Mouse (Mus musculus): ENCODE measurements around the gene Luc7l3.

Gene Luc7l3

GRCm38 (mm10) chr11:94265134-94265785, 56.5 kb downstream of the Luc7l3 start:
- intact Hi-C loops (cut with DNase I) = no loop called here

- intact Hi-C loops (cut with DNase I) = no loop called here
Measured at GRCm38 (mm10) chr11:94261585-94262370, 60.0 kb downstream of the Luc7l3 start.

- intact Hi-C loops (cut with DNase I) = no loop called here
Measured at GRCm38 (mm10) chr11:94259814-94260213, 62.0 kb downstream of the Luc7l3 start.

DNA sequence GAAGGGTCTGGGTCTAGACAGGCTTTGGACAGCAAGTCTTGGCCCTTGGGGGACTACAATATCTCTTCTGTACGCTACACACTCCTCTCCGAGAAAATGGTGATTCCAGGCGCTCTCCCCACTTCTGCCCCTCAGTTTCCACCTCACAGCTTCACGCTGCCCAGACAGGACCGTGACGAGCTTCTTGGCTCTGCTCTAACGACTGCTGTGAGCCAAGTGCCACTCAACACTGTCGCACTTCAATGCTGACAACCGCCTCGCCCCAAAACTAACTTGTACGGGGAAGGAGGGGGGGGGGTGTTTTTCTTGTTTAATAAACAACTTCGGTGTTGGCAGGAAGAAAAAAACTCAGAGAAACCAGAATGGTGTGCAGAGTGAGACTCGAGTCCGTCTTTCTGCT, 63.8 kb downstream of the Luc7l3 start:
- intact Hi-C loops (cut with DNase I) = no loop called here

GRCm38 (mm10) chr11:94255733-94256132, 66.1 kb downstream of the Luc7l3 start:
- intact Hi-C loops (cut with DNase I) = no loop called here

- intact Hi-C loops (cut with DNase I) = no loop called here
Measured at GRCm38 (mm10) chr11:94253691-94254090, 68.1 kb downstream of the Luc7l3 start.

DNA sequence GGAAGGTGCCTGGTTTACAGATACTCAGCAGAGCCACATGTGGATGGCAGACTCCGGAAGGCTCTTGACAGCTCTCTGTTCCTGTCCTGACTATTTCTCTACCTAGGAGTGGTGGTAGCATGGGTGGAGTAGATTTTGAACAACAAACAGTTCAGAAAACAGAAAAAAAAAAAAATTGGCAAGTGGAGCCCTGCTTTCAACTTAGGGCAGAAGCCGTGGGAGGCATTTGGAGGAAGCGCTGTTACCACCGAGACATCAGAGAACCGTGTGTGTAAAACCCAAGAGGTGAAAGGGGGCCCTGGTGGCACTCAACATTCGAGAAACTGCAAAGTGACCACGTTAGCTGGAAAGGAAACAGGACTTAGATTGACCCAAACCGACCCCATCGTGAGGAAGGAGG, 68.6 kb downstream of the Luc7l3 start:
- intact Hi-C loops (cut with DNase I) = no loop called here

GRCm38 (mm10) chr11:94246789-94247061, 75.1 kb downstream of the Luc7l3 start:
- intact Hi-C loops (cut with DNase I) = no loop called here

DNA sequence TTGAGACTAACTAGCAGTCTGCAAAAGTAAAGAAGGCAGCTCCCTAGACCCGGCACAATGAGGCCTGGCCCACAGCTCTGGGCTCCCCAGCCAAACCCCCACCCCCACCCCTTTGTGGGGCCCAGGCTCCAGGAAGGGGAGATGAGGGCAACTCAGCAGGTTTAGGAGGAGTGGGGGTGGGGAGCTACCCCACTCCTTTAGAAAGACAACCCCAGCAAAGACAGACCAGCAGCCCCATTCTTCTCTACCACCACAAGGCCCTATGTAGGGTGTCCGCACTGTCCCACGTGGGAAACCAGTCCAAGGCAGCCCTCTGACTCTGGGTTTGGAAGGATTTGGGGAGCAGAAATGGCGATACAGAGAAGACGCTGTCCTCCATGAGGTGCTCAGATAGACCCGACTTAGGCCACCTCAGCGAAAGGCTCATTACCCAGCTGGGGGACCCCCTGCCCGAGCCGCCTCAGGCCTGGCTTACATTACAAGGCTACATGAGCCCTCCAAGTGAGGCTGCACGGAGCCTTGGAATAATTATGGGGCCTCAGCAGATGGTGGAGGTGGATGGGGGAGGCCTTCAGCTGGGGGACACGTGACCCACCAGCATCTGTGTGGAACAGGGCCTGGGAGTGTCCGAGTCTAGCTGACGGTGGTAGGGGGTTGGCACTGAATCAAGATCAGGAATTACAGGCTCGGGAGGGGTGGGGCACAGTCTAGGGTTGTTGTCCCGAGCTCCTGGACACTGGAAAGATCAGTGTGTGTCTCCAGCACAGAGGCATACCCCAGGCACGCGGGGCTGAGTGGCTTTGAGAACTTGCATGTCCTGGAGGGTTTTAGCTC, 75.6 kb downstream of the Luc7l3 start, which contains the start of gene Wfikkn2:
Gene Wfikkn2, minus strand, starts transcription at position 51 of the 834 bp plus-strand sequence.
- intact Hi-C loops (cut with DNase I) = no loop called here

DNA sequence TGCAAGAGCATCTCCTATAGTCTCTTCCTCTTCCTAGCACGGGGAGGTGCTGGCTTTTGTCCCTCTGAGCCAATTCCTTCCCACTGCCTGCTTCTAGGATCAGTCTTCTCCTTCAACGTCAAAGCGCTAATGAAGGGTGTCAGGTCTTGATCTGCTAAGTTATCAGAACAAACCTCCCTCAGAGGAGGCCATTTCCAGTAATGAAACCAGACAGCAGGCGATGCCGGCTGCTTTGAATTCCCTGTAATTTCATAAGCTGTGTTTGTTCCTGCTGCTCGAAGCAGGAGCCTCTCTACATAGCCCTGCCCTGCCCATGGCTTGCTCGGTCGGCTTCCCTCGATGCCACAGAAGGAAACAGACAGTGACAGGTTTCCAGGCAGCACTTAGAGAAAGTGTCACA, 77.4 kb downstream of the Luc7l3 start:
- intact Hi-C loops (cut with DNase I) = no loop called here

DNA sequence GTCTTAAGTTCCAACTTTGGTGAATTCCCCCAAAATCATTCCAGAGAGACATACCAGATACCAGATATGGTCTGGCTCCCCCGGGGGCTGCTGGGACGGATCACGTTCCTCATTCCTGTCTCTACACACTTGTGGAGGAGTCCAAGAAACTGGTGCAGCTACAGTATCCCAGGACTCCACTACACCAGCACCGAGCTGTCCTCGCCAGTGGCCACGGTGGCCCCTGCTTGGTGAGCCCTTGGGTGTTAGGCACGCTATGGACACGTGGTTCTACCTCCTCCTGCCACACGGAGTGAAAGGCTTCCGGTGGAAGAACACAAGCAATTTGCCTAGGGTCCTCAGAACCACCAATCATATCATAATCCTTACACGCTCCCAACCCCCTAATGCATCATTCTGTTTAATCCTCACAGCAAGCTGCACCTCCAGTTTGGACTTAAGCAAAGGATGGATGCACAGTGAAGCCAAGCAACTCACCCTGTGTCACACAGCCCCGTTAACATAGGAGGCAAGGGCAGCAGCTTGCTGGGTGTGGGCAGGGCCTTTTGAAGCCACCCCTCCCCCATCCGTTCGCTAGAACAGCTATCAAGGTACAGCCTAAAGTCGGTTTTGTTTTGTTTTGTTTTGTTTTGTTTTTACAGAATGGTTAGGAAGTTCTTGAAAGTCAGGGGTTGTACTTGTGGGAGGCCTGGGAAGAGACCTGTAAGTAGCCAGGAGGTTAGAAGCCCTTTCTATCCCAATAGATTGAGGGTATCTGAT, 78.2 kb downstream of the Luc7l3 start:
- intact Hi-C loops (cut with DNase I) = no loop called here

DNA sequence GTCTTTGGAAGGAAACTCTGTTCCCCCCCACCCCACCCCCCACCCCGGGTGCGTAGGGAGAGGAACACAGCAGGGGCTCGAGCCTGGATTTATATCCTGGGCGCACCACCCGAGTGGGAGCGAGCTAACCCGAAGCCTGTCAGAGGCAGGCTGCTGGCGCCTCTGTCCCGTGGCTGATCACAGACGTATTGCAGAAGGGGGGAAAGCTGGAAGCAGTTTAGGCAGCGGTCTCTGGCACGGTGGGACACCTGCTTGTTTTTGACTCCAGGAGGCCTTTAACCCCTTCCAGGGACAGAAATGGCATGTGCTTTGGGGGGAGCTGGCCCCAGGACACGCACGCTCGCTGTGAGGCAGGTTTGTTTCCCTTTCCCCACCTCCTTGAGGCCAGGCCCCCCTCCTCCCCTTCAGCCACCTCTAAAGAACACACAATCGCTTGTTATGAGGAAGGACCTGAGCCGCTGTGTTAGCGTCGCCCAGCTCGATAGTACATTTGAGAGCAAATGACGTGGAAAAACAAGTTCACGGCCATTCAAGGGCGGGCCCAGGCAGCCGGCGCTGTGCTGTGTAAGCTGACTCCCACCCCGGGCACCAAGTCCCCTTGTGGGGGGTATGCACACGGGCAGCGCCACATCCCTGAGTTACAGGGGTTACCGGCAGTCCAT, 78.9 kb downstream of the Luc7l3 start:
- intact Hi-C loops (cut with DNase I) = no loop called here

GRCm38 (mm10) chr11:94239706-94240105, 82.1 kb downstream of the Luc7l3 start:
- intact Hi-C loops (cut with DNase I) = loop anchor here (5.0 kb wide), 1 partner anchor 248 kb away; the partner anchor contains the start of gene Spata20

GRCm38 (mm10) chr11:94238786-94239185, 83.0 kb downstream of the Luc7l3 start:
- intact Hi-C loops (cut with DNase I) = loop anchor here (5.0 kb wide), 1 partner anchor 249 kb away; the partner anchor contains the start of gene Spata20
